Mouse (Mus musculus) testis, postnatal 10 days (tissue): ENCODE results near the gene Ssh2.

Experiments
- DNase-seq: peaks from one replicate; pipeline ENCODE4 v3.0.0; 2021; ENCODE audit warnings: low spot score

Ssh2 gene

GRCm38 (mm10) chr11:77215951-77216760, at the start of gene Ssh2:
Ssh2 (plus strand) TSS chr11:77216287.
- DNase-seq: peak; percentile 85

GRCm38 (mm10) chr11:77173731-77174130, 42.4 kb upstream of the Ssh2 start:
- DNase-seq: no peak

- no peak for DNase-seq
These were observed 41.6 kb upstream of the Ssh2 start for GRCm38 (mm10) chr11:77174531-77174930.

DNA sequence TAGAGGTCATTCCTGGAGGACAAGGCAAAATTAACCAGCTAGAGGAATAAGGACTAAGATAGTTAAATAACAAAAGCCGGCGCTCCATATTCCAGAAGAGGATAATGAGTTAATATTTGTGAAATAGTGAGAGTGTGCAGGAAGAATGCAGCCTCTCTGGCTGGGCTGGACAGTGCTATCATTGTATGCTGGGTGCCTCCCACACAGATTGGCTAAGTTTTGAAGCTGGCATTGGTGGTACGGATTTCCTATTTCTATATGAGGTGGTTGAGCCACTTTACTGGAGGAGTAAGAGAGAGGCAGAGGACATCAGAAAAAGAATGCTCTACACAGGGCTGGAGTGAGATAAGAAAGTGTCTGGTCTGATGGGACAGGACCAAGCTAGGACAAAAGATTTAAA, 36.3 kb upstream of the Ssh2 start:
- DNase-seq: no peak

DNA sequence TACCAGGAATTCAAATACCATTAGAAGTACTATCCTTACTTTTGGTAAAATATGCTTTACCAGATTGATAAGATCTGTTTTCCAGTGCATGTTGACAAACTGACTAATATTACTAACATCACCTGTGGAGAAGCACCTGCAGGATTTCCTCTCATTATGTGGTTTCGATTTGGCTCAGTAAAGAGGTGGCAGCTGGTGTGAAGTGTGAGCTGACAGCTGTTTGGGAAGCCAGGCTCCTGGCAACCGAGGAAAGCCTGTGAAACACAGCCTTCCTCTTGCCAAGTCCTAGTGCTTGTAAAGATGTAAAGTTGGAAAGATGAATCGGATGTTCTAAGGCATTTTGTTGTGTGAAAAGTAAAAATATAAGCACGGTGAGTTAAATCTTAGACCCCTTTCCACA, 35.2 kb upstream of the Ssh2 start:
- DNase-seq: no peak

DNA sequence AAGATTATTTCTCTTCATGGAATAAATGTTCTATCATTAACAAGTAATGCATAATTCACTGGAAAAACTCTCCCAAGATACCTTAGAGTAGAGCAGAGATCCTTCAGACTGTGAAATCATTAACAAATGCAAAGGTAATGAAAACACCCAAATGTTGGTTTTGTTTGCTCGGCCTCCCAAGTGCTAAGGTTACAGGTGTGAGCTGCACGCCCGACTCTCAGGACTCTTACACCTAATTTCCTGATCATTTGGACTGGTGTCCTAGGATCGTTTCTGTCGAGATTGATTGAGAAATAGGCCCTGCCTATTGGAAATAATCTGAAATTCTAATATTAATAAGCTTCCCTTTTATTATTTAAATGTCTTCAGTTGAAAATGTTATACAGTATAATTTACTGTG, 34.6 kb upstream of the Ssh2 start:
- no peak for DNase-seq

GRCm38 (mm10) chr11:77182041-77182440, 34.0 kb upstream of the Ssh2 start:
- DNase-seq: no peak

DNA sequence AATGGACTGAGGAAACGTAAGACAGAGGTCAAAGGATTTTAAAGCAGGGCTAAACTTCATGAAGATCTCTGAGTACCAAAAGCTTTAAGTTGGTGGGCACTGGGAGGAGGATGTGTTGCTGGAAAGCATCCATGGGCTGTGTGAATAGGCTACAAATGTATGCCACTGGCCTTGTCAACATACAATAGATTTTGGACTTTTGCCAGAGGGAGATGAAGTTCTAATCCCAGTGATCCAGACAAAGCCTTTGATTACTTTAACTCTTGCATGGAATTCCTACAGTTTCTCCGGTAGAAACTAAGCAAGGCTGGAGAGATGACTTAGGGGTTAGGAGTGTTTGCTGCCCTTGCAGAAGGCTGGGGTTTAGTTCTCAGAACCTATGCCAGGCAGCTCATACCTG, 33.5 kb upstream of the Ssh2 start:
- no peak for DNase-seq

DNA sequence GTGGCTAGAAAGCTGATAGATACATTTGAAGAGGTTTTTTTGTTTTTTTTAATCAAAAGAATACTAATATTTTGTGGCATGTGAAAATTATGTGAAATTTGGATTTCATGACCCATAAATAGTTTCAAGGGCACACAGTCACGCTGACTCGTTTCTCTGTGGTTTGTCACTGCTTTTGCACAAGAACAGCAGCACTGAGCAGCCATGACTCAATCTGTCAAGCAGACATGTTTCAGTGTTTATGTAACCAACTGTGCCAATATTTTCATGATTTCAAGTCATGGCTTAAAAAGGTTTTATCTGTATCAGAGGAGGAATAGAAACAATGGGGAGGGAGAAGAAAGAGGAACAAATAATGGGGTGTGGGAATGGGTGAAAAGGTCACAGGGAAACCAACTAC, 31.2 kb upstream of the Ssh2 start:
- no peak for DNase-seq

- DNase-seq: no peak
These were observed 27.2 kb upstream of the Ssh2 start, which contains the start of gene Efcab5 for GRCm38 (mm10) chr11:77188868-77189267. Efcab5 (minus strand) TSS chr11:77188968.

DNA sequence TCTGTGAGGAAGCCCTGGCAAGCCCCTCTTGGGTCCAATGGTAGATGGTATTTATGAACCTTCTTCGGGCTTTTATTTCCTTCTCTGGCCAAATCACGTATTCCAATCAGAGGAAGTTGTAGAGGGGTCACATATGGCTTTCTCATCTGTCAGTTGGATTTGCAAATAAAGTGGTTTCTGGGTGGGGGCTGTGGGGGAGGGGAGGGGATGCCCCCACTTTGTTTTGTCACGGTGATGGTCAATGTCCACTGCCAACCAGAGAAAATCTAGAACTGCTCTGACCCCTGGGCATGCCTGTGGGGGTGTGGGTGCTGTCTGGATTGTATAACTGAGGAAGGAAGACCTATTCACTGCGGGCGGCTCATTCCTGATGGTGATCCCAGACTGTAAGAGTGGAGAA, 22.7 kb upstream of the Ssh2 start:
- DNase-seq: no peak

- no peak for DNase-seq
These were observed 22.0 kb upstream of the Ssh2 start for GRCm38 (mm10) chr11:77193941-77194553.

DNA sequence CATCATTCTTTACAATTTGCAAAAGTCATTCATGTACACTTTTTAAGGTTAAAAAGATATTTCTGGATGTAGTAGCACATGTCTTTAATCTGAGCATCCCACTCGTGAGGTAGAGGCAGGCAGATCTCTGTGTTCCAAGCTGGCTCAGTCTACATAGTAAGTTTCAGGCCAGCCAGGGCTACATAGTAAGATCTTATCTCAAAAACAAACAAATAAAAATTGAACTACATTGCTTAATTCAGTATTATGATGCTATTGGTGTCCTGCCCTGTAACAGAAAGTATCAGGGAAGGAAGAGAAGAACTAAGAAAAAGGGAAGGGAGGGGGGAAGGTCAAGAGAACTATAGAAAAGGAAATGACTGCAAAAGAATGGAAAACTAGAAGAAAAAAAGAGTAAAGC, 21.3 kb upstream of the Ssh2 start:
- no peak for DNase-seq

GRCm38 (mm10) chr11:77195360-77196109, 20.6 kb upstream of the Ssh2 start:
- no peak for DNase-seq

DNA sequence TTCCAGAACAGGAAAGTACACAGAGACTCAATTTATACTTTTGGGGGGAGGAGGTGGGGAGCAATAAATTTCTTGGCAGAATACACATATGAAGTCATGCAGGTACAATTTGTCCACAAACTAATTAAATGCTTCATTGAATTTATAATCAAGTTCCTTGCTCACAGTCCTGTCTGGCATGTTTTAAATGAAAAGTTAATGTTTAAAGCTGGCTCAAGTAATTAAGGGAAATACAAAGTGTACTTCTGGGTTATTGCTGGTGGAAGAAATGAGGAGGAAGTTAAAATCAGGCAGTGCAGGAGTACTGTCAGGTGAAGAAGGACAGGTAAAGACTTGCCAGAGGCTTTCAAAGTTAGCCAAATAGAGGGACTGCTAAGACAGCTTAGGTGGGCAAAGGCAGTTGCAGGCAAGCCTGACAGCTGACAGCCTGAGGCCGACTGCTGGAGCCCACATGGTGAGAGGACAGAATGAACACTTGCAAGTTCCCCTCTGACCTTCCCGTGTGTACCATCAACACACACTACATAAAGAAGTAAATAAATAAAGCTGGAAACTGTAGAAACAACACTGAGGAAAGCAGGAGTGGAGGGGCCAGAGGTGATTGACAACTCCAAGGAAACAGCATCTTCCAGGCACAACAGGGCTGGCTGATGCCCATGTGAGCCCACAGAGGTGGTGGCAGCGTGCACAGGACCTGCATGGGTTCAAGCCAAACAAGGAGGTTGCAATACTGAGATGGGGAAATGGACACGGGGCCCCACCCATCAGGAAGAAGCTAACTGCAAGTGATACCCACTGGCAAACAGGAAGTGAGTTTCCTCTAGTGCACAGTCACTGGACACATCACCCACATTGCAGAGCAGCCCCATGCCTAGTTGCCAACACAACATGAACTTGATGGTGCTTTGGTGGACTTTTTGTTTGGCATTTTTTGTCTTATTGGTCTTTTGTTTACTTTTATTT, 19.6 kb upstream of the Ssh2 start:
- no peak for DNase-seq

- no peak for DNase-seq
These were observed 16.5 kb upstream of the Ssh2 start for GRCm38 (mm10) chr11:77199636-77200035.

DNA sequence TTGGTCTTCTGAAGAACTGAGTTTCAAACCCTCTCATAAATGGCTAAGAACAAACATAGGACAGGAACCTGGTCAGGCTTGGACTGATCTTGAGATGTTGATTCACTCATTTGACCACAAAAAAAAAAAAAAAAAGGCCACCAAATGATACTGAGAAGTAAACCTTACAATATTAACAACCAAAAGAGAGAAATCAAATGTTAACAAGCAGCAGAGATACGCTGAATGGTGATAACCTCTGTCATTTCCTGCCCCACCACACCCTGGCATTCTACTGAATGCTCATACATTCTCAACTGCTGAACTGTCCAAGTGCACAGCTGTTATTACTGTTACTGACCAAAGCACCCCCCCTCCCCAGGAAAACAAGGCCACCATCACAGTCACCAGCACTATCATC, 15.4 kb upstream of the Ssh2 start:
- DNase-seq: no peak

DNA sequence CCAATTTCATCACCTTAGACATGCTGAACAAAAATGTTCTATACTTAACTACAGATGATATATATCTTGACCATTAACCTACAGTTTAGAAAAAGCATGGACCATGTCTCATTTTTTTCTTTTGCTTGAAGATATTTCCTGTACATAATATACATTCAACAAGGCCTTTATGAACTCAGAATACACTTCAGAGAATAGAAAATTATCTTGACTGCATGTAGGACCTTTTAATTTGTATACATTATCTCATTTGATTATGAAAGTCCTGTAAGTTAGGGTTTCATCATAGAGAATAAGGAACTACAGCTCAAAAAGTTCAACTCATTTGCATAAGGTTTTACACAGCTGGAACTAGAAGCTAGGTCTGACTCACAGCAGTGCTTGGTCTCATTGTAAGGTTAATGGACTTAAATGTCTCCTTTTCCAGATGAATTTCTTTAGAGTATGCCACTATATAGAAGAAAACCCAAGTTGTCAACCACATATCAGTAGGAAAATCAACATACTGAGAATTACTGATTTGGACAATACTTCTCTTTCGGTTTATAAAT, 1.9 kb upstream of the Ssh2 start:
- DNase-seq: no peak

DNA sequence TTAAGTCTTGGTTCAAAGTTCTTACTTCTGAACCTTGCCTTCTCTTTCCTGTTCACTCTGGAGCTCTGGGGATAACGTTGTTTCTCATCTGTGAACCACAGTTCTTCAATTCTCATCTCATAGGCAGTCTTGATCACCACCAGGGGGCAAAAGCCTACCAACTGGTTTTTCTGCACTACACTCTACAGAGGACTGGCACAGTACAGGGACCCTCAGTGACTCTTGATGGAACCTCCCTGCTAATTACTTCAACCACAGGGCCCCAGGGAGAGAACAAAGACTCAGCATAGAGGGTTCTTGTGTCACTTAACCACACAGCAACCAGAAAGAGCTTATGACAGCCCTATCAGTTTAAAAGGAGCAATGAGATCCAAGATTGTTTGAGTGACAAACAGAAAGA, 1.3 kb upstream of the Ssh2 start:
- DNase-seq: no peak

- DNase-seq: no peak
These were observed 604 bp upstream of the Ssh2 start for GRCm38 (mm10) chr11:77215483-77215882.

DNA sequence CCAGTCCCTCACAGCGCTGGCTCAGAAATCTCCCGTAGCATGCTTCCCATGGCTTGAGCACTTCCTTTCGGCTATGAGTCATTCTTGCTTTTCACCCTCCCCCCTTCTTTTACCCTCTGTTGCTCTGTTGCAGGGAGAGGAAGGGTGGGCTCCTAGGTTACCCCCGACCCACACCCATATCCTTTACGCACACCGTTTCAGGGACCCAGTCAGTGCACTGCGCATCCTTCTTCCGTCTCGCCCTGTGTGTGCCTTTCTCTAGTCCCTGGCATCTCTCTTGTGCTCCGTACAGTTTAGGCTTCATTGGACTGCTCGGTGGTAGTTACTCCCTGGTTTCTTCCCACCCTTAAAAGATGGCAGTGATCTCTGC, 659 bp downstream of the Ssh2 start:
- no peak for DNase-seq

GRCm38 (mm10) chr11:77230765-77231164, 14.7 kb downstream of the Ssh2 start:
- no peak for DNase-seq
